Mouse (Mus musculus): ENCODE measurements around the gene Anxa11.
"Not testable (repeated sequence)": the region's sequence is repeated elsewhere in the genome, so short reads cannot be mapped to it uniquely, and the experiment has no call there.

Gene Anxa11

GRCm38 (mm10) chr14:25841579-25841978, 377 bp upstream of the Anxa11 start:
- DNase-seq (ENCODE audit: low spot score in 2 of 2): no peak

- DNase-seq (ENCODE audit: low spot score in 2 of 2): no peak
These were observed 690 bp downstream of the Anxa11 start for GRCm38 (mm10) chr14:25842688-25843003.

DNA sequence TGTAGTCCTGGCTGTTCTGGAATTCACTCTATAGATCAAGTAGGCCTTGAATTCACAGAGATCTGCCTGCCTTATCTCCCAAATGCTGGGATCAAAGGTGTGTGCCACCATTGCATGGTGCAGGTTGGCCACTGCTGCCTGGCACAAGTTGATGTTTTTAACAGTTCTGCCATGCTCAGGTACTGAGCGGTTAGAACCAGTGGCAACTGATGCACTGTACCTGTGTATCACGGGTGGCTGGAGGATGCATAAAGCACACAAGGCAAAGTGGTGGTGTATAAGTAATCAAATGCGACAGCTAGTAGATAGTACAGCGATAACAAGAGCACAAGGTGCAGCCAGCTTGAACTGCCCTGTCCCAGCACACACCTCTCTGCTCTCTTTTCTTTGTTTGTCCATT, 2.4 kb downstream of the Anxa11 start:
- DNase-seq (ENCODE audit: low spot score in 2 of 2): no peak

DNA sequence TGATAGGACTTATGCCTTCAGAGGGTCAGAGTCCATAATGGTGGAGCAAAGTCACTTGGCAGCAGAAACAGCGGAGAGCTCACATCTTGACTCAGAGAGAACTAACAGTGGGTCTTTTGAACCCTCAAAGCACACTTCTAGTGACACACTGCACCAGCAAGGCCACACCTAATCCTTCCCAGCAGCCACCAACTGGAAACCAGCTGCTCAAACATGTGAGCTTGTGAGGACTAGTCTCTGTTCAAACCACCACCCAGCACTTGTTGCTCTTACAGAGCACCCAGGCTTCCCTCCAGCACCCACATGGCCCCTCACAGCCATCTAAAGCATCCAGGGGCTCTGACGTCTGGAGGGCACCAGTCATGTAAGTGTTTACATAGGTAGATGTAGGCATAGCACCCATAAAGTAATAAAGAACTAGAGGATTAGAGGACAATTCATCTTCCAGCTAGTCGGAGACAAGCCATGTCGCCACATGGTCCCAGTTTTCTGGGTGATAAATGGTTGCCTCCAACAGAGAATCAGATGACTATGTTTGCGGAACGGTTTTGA, 4.0 kb downstream of the Anxa11 start:
- DNase-seq (ENCODE audit: low spot score in 2 of 2): no peak

DNA sequence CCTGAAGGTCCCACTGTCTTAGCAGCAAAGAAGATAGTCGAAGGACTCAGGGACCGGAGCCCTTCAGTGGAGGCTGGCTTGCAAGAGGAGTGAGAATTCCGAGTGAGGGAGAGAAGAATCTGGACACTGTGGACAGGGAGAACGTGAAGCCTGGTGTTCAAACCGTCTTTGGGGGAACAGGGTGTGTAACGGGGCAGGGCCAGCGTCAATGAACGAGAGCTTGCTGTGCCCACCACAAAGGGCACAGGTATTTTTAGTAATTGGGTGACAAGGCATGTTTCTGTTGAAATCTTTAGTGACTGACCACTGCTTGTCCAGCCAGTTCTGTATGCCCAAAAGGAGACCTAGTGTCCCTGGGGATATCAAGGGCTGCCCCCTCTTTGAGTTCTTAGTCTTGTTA, 4.6 kb downstream of the Anxa11 start:
- no peak for DNase-seq (ENCODE audit: low spot score in 2 of 2)

DNA sequence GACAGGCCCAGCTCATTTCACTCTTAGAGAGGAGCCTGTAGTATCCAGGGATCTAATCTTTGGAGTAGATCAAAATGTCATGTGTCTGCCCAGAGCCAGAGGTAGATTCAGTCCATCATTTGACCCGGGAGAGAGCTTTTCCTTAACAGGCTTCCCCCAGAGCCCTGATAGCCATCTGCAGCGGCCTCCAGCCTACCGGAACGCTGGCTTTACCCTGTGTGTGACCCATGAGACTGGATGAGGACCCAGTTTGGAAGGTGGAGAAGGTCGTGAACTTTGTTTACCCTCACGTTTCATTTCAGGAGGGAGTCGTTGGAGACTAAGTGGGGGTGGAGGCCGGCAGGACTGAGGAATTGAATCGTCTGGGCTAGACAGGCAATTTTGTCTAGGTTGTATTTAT, 5.7 kb downstream of the Anxa11 start:
- DNase-seq (ENCODE audit: low spot score in 2 of 2): no peak

- no peak for DNase-seq (ENCODE audit: low spot score in 2 of 2)
These were observed 6.3 kb downstream of the Anxa11 start for GRCm38 (mm10) chr14:25848237-25848636.

DNA sequence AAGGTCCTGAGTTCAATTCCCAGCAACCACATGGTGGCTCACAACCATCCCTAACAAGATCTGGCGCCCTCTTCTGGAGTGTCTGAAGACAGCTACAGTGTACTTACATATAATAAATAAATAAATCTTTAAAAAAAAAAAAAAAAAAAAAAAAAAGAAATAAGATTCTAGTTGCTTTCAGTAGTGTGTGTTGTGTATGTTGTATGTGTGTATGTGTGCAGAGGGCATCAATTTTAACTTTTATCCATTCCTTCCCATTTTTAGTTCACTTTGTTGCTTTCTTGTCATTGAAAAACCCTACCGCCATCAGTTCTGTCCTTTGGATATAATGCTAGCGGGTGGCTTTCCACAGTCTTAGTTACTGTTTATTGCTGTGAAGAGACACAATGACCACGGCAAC, 6.8 kb downstream of the Anxa11 start:
- DNase-seq (ENCODE audit: low spot score in 2 of 2): not testable (repeated sequence)

DNA sequence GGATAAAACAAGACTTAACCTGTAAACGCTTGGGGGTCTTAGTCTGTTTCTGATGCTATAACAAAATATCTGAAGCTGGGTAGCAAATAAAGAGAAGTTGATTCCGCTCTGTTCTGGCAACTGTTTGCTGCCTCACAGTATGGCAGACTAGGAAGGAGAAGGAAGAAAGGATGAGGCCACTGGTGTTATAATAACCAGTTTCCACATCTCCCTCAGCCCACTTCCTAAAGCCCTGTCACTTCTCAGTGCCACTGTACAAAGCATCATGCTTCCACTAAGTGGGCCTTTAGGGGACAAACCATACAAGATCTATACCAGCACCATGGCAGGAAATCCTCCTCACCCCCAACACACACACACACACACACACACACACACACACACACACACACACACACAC, 8.5 kb downstream of the Anxa11 start:
- no peak for DNase-seq (ENCODE audit: low spot score in 2 of 2)

DNA sequence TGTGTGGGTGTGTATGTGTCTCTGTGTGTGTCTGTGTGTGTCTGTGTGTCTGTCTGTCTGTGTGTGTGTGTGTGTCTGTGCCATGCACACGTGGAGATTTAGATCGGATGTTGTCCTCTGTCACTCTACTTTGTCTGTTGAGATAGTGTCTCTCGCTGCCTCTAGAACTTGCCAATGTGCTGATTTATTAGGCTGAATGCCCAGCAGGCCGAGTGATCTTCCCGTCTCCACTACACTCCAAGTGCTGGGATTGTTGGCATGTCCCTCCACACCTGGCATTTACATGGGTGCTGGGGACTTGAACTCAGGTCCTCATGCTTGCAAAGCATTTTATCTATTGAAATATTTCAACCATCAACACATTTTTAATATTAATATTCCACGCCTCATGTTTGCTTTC, 9.2 kb downstream of the Anxa11 start:
- no peak for DNase-seq (ENCODE audit: low spot score in 2 of 2)

GRCm38 (mm10) chr14:25852121-25852561, 10.2 kb downstream of the Anxa11 start:
- no peak for DNase-seq (ENCODE audit: low spot score in 2 of 2)

- no peak for DNase-seq (ENCODE audit: low spot score in 2 of 2)
These were observed 11.3 kb downstream of the Anxa11 start for GRCm38 (mm10) chr14:25853295-25853694.

DNA sequence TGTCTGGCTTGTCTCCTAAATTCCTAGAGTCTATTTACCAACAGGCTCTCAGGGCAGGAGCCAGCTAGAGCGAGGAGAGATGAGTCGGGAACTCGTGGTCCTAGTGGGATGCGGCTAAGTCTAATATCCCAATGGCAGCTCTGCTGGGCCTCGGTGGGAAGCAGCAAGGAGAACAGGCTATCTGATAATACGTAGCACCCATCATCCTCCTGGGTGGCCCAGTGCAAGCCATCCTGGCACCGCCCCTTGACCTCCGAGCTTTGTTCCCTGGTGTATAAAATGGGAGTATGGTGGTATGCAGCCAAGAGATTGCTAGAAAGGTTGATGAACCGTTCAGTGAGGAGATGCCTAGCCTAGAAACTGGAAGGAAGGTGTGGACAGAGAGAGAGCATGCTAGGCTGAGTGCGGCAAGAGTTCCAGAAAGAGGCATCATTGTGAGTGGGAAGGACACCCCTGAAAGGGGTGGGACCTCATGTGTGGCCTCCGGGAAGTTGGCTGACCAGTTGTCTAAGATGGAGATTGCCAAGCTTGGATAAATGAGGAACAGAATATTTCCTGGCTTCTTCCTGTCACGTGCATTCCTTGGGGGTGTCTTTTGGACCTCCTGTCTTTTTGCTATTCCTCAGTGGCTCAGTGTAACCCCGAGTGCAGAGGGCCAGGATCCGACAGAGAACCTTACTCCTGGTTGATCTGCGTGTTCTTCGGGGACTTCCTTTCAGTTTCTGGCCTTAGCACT, 11.9 kb downstream of the Anxa11 start:
- DNase-seq (ENCODE audit: low spot score in 2 of 2): no peak

GRCm38 (mm10) chr14:25855241-25855885, 13.4 kb downstream of the Anxa11 start:
- no peak for DNase-seq (ENCODE audit: low spot score in 2 of 2)

- no peak for DNase-seq (ENCODE audit: low spot score in 2 of 2)
These were observed 15.2 kb downstream of the Anxa11 start for GRCm38 (mm10) chr14:25857168-25857621.

- DNase-seq (ENCODE audit: low spot score in 2 of 2): no peak
These were observed 16.0 kb downstream of the Anxa11 start for GRCm38 (mm10) chr14:25857940-25858339.

DNA sequence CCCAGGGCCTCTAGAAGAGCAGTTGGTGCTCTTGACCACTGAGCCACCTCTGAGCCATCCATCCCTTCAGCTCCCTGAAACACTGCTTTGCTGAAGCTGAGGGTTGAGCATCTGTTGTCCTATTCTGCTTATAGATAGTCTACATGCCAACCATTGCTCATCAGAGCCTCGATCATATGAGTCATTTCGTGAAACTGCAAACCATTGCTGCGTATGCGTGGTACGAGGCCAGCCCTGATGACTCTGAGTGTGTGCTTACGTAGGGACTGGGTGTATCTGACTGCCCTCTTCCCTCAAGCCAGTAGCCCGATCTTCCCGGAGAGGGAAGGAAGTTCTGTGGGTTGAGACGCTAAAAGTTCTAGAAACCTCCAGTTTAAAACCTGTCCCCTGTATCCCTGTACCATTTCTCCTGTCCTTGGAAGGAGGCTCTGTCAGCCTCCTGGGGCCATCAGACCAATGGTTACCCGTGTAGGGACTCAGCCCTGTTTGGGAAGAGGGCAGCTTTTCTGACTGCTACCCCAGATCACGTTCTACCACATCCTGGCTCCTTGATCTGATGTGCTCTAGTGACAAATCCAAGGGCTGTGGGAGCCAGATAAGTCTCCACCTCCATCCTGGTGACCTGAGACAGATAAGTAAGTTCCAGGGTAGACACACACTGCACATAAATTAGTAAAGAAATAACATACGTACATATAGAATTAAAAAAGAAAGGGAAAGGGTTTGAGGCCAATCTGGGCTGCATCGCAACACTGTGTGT, 20.0 kb downstream of the Anxa11 start:
- DNase-seq (ENCODE audit: low spot score in 2 of 2): no peak

GRCm38 (mm10) chr14:25863721-25864120, 21.8 kb downstream of the Anxa11 start:
- no peak for DNase-seq (ENCODE audit: low spot score in 2 of 2)

DNA sequence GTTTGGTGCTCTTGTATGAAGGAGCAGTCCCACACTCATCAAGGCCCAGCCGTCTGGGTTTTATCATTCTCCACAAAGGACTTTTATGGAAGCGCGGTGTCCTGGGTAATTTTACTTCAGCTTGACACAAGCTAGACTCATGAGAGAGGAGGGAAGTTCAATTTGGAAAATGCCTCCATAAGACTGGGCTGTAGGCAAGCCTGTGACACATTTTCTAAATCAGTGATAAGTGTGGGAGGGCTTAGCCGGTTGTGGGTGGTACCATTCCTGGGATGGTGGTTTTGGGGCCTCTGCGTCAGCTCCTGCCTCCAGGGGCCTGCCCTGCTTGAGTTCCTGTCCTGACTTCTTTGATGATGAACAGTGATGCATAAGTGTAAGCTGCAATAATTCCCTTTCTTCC, 23.3 kb downstream of the Anxa11 start:
- DNase-seq (ENCODE audit: low spot score in 2 of 2): no peak

GRCm38 (mm10) chr14:25866384-25866783, 24.4 kb downstream of the Anxa11 start:
- no peak for DNase-seq (ENCODE audit: low spot score in 2 of 2)

GRCm38 (mm10) chr14:25866832-25867231, 24.9 kb downstream of the Anxa11 start:
- no peak for DNase-seq (ENCODE audit: low spot score in 2 of 2)

DNA sequence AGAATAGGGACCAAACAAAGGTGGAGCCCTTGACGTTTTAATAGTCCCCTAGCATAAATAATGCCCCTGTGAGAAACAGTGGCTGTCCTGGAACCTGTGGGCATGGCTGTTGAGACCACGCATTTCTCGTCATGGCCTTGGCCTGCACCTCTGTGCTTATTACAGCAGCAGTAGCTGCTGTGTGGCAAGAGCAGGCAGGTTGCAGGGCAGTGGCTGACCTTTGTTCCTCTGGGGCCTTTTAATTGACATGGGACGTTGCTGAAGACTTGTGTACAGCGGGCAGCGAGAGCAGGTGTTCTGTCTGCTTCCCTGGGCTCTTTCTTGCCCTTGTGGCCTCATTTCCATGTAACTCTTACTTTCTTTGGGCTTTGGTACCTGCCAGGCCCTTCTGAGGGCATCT, 25.9 kb downstream of the Anxa11 start:
- no peak for DNase-seq (ENCODE audit: low spot score in 2 of 2)

DNA sequence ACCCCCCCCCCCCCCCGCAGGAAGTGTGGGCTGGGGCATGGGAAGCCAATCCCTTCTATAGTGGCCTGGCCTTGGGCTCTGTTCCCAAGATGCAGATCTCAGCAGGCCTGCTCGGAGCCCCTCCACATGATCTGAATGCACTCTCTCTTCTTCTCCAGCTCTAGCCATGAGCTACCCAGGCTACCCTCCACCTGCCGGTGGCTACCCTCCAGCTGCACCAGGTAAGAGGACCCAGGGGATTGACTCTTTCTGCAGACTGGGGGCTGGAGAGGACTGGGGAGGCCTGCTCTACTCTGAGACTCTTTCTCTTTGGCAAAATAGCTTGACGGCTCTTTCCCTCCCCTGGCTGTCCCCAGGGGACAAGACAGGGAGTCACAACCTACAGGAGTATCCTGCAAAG, 26.8 kb downstream of the Anxa11 start:
- DNase-seq (ENCODE audit: low spot score in 2 of 2): no peak
